Mouse (Mus musculus) liver, embryonic 14.5 days (tissue): ENCODE results near the gene Bpifb1. TPM values are rescaled to one million over a fixed set of nuclear protein-coding genes. Genes with fewer than 3 reads are reported as not detected.
"Not testable (repeated sequence)": the region's sequence is repeated elsewhere in the genome, so short reads cannot be mapped to it uniquely, and the experiment has no call there.

Experiments used
- ATAC-seq: fragments of 200-750 bp; cut with Nextera tagmentation; 2 replicates; pipeline ENCODE4 v1.8.0; 2017; ENCODE audit warnings: moderate number of reproducible peaks, mild to moderate bottlenecking, moderate library complexity; ENCODE audit not compliant: insufficient read depth
- DNase-seq, 3 experiments: peaks; one replicate each; pipeline ENCODE4 v3.0.0-alpha.2; 2012 to 2013; ENCODE audit warnings: low read depth in 3 of 3, low spot score in 3 of 3
- H3K27ac ChIP-seq: fragments of 300-500 bp; sonication (generic); 2 replicates; pipeline ENCODE4 v1.5.1; 2014; ENCODE audit warnings: moderate library complexity, mild to moderate bottlenecking, control low read depth, inconsistent platforms
- H3K27me3 ChIP-seq: fragments of 300-500 bp; sonication (generic); 2 replicates; pipeline ENCODE4 v1.6.1; 2014; ENCODE audit warnings: mild to moderate bottlenecking, low read length, moderate library complexity; ENCODE audit not compliant: control insufficient read depth, insufficient read depth
- H3K36me3 ChIP-seq: fragments of 300-500 bp; sonication (generic); replicated peaks from 2 replicates; pipeline ENCODE4 v1.6.1; 2014; ENCODE audit warnings: low read depth; ENCODE audit not compliant: control insufficient read depth, insufficient read depth
- H3K4me1 ChIP-seq, 2 experiments: fragments of 200-500 bp in 1 of 2; fragments of 300-500 bp in 1 of 2; sonication (generic) in 1 of 2; replicated peaks; 2 replicates each; pipeline ENCODE4 v1.6.1; 2012 to 2014; ENCODE audit warnings: antibody characterized with exemption in 1 of 2, inconsistent platforms in 1 of 2, low read length in 1 of 2; ENCODE audit not compliant: control insufficient read depth in 2 of 2, insufficient read depth in 2 of 2
- H3K4me2 ChIP-seq: fragments of 300-500 bp; sonication (generic); 2 replicates; pipeline ENCODE4 v1.6.1; 2014; ENCODE audit warnings: low read depth, mild to moderate bottlenecking, control low read depth, moderate library complexity
- H3K4me3 ChIP-seq, 2 experiments: fragments of 200-500 bp in 1 of 2; fragments of 300-500 bp in 1 of 2; sonication (generic) in 1 of 2; 2 replicates each; pipeline ENCODE4 v1.5.1; 2012 to 2014; ENCODE audit warnings: low read depth in 2 of 2, low read length in 2 of 2, mild to moderate bottlenecking in 2 of 2, control low read depth in 1 of 2, inconsistent platforms in 1 of 2, moderate library complexity in 1 of 2; ENCODE audit not compliant: insufficient read depth in 1 of 2
- H3K9ac ChIP-seq: fragments of 300-500 bp; sonication (generic); replicated peaks from 2 replicates; pipeline ENCODE4 v1.6.1; 2014; ENCODE audit warnings: mild to moderate bottlenecking, control low read depth, moderate library complexity
- H3K9me3 ChIP-seq: fragments of 300-500 bp; sonication (generic); 2 replicates; pipeline ENCODE4 v1.6.1; 2016; ENCODE audit warnings: low read length, mixed read lengths; ENCODE audit not compliant: control insufficient read depth
- CTCF ChIP-seq: IDR thresholded peaks from 2 replicates; pipeline ENCODE4 v1.5.1; 2016; ENCODE audit warnings: antibody characterized with exemption, low read depth, control low read depth
- EP300 ChIP-seq: IDR thresholded peaks from 2 replicates; pipeline ENCODE4 v1.6.1; 2016; ENCODE audit warnings: antibody characterized with exemption, low read depth
- WGBS: fragments of 180-500 bp; shearing (Covaris S2); extraction: QIAGEN DNeasy Blood & Tissue Kit; methylation state at CpG from one replicate; pipeline ENCODE4 v1.1.7; 2014; ENCODE audit not compliant: insufficient replicate concordance; 5-methylcytosine and 5-hydroxymethylcytosine counted together
- polyA plus RNA-seq, 2 experiments: library from polyadenylated mRNA; depleted of rRNA in 1 of 2; stranded (reverse) in 1 of 2; unstranded in 1 of 2; fragments of >200 nt; fragmentation: Nextera tagmentation in 1 of 2; extraction: Ambion mirVana in 1 of 2; gene quantifications; 2 replicates each; pipeline versions ENCODE4 v1.2.1 to v1.2.3; 2012 to 2014

Gene Bpifb1
- polyA plus RNA-seq, 2 experiments, result 0.21 to 0.33 TPM

- ATAC-seq, result no peak
- H3K4me1 ChIP-seq, result no peaks in the 10 kb centered on the region
- no peak overlapping the region for H3K4me3 ChIP-seq
- no peak for DNase-seq
- no peaks in the 10 kb centered on the region for H3K27me3 ChIP-seq
- no peaks in the 10 kb centered on the region for H3K36me3 ChIP-seq
- H3K4me2 ChIP-seq, result no peak overlapping the region
- WGBS, result 76% methylated on average over 6 of the region's 6 CpGs
- no peak overlapping the region for H3K9ac ChIP-seq
- H3K9me3 ChIP-seq, result no peaks in the 10 kb centered on the region
- TF ChIP-seq CTCF, result no peak
- no peak for TF ChIP-seq EP300
- H3K27ac ChIP-seq, result no peak overlapping the region
Measured at GRCm38 (mm10) chr2:154240771-154241170, 50.2 kb downstream of the Bpifb1 start.

- H3K9ac ChIP-seq, H3K4me1 ChIP-seq, H3K4me3 ChIP-seq, H3K9me3 ChIP-seq, H3K27me3 ChIP-seq, H3K36me3 ChIP-seq, H3K27ac ChIP-seq, DNase-seq, ATAC-seq, H3K4me2 ChIP-seq: not testable (repeated sequence)
- WGBS, result 77% methylated on average over 11 of the region's 12 CpGs
Measured at GRCm38 (mm10) chr2:154242726-154243125, 52.1 kb downstream of the Bpifb1 start.

GRCm38 (mm10) chr2:154243356-154244036 is 52.9 kb downstream of the Bpifb1 start:
- Histone ChIP-seq H3K9ac (no peak overlapping the region), H3K36me3 (no peaks in the 10 kb centered on the region), H3K4me3 (no peak overlapping the region), H3K27me3 (no peaks in the 10 kb centered on the region), H3K27ac (no peak overlapping the region), H3K4me2 (no peak overlapping the region), H3K4me1 (no peaks in the 10 kb centered on the region), H3K9me3 (no peaks in the 10 kb centered on the region)
- WGBS, result 70% methylated on average over 10 of the region's 10 CpGs
- no peak for TF ChIP-seq CTCF
- TF ChIP-seq EP300, result no peak
- no peak for ATAC-seq
- DNase-seq, result no peak

- no peak overlapping the region for H3K9ac ChIP-seq
- no peaks in the 10 kb centered on the region for H3K9me3 ChIP-seq
- H3K4me2 ChIP-seq, result no peak overlapping the region
- DNase-seq (no peak), ATAC-seq (no peak)
- no peaks in the 10 kb centered on the region for H3K4me1 ChIP-seq
- no peak overlapping the region for H3K4me3 ChIP-seq
- H3K27ac ChIP-seq, result no peak overlapping the region
- no peaks in the 10 kb centered on the region for H3K36me3 ChIP-seq
- no peaks in the 10 kb centered on the region for H3K27me3 ChIP-seq
- TF ChIP-seq CTCF (no peak), EP300 (no peak)
- 70% methylated on average over 5 of the region's 5 CpGs for WGBS
Measured at GRCm38 (mm10) chr2:154245322-154245721, 54.7 kb downstream of the Bpifb1 start.

- not testable (repeated sequence) for H3K4me2 ChIP-seq, H3K9ac ChIP-seq, H3K27me3 ChIP-seq, H3K4me1 ChIP-seq, H3K4me3 ChIP-seq, H3K27ac ChIP-seq, H3K36me3 ChIP-seq, H3K9me3 ChIP-seq, ATAC-seq, DNase-seq
- 53% methylated on average over 2 of the region's 4 CpGs for WGBS
Measured at GRCm38 (mm10) chr2:154255254-154255653, 64.6 kb downstream of the Bpifb1 start.
